Mouse (Mus musculus): ENCODE results near the gene Kpna7.
"Not testable (repeated sequence)": the region's sequence is repeated elsewhere in the genome, so short reads cannot be mapped to it uniquely, and the experiment has no call there.

Kpna7 gene

DNA sequence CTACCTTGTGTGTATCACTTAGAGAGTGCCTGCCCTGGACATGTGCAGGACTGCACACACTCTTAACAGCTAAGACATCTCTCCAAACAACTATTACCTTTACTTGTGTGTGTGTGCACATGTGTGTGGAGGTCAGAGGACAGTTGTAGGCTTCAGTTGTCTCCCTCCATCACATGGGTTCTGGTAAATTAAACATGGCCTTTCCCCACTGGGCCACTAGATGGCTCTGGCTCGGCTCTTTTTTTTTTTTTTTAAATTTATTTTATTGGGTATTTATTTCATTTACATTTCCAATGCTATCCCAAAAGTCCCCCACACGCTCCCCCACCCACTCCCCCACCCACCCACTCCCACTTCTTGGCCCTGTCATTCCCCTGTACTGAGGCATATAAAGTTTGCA lies 67.1 kb downstream of the Kpna7 start:
- DNase-seq = not testable (repeated sequence)

DNA sequence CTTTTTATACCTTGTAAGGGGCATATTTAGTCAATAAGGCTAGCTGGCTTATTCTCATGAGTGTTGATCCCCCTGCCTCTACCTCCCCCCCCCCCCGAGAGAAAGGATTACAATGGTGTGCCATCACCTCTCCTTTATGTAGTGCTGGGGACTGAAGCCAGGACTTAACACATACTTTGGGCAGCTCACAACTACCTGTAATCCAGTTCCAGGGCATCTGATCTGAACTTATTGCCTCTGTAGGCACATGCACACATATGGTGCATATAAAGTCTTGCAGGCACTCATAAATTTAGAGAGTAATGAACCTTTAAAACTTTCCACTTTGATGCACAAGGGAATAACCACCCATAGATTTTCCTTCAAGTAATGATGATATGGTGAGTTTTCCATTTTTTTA lies 69.6 kb downstream of the Kpna7 start:
- DNase-seq = no peak

DNA sequence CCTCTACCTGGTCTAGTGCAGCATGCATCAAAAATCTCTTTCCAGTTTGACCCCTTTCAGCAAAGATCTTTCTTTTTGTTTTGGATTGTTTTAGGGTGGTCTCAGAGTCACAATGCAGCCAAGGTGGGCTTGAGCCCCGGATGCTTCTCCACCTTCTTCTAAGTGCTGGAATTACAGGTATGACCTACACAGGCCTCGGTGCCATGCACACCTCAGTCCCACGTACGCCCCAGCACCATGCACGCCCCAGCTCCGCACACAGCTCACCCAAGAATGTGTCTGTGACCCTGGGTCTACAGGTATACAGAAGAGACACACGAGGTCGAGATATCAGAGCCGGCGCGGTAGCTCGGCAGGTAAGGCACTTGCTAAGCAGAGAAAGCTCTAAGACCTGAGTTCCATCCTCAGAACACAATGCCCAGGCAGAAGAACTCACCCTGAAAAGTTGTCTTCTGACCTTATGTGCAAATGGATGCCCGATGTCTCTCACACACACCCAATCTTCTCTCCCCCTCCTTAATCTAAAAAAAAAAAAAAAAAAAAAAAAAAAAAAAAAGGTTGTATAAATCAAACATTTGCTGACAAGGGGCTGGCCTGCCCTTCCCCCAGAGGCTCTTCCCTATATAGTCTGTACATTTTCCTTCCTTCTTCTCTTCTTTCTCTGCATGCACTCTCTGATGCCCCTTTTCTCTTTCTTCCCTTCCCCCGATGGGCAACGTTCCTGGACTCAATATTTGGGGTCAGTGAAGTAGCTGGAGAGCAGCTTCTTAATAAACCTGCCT lies 74.8 kb downstream of the Kpna7 start:
- no peak for DNase-seq

DNA sequence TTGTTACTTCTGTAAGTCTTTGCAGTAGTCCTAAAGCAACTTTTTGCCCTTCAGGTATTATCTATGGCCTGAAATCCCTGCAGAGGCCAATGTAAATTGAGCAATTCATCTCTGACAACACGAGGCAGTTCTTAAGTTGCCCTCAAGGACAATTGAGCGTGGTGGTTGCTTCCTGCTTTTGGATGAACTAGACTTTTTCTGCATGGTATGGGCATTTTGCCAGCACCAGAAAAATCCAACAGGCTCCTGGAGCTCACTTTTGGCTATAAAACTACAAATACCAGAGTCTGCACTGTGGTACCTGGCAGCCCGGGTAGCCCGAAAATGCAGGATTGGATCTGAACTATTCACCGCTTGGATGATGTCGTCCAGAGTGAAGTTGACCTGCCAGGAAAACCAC lies 78.2 kb downstream of the Kpna7 start:
- DNase-seq = no peak

DNA sequence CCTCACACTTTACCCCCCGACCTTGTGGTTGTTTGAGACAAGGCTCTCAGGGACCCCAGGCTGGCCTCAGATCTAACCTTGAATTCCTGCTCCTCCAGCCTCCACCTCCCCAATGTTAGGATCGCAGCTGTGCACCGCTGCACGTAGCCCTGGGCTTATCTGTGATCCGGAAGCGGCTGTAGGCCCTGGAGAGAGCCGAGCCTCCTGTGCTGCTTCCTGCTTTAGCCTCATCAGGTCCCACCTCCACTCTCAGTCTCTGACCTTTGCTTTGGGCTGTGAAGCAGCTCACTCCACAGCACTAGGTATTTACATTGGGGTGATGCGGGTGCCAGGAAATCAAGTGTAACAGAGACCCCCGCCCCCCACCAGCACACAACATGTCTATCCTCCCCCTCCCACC lies 79.3 kb downstream of the Kpna7 start:
- no peak for DNase-seq

DNA sequence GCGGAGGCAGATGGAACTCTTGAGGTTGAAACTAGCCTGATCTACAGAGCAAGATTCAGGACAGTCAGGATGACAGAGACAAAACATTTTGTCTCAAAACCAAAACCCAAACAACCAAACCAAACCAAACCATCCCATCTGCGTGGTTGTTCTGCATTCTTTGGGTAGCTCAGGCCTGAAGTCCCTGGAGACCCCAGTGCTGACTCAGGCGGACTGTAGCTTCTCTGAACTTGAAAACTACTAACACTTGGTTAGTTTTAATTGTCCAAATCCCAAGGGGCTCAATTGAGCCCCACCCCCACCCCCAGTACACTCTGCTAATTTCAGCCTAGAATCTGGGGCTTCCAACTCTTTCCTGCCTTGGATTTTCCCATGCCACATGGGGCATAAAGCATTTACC lies 80.5 kb downstream of the Kpna7 start:
- DNase-seq = no peak

DNA sequence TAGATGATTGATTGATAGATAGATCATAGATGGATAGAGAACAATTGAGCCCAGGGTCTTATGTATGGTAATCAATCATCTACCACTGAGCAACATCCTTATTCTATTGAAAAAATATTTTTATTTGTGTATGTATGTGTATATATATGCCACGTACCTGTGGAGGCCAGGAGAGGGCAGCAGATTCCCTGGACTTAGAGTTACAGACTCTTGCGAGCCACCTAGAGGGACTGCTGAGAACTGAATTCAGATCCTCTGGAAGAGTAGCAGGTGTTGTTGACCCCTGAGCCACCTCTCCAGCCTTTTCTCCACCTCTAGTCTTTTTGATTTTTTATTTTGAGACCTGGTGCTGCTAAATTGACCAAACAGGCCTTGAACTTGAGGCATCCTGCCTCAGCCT lies 85.3 kb downstream of the Kpna7 start:
- DNase-seq = no peak

DNA sequence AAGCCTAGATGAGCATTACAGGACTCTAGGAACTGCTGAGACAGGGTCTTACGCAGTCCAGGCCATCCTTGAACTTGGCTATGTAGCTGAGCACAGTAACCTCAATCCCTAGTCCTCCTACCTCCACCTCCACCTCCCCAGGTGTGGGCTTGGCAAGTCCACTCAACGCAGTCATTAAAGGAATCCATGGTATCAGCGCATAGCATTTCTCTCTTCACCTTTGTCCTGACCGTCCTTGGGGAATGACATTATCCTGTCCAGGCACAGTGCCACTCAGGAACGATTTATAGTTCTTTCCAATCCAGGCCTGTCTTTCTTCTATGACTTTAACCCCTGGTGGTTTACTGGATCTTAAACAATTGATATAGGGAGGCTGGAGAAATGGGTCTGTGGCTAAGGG lies 93.3 kb downstream of the Kpna7 start:
- no peak for DNase-seq

DNA sequence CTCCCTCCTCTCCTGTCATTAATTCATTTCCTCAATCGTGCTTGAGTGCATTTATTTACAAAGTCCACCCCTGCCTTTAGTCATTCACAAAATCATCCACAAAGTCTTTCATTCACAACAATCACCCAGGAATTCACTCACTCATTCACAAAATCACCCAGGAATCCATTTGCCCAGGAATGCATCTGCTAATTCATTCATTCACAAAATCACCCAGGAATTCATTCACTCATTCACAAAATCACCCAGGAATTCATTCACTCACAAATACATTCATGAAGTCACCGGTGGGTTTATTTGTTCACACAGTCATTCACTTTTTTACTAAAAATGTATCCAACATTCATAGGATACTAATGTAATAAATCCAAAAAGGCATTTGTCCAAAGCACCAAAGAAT lies 93.8 kb downstream of the Kpna7 start:
- no peak for DNase-seq

DNA sequence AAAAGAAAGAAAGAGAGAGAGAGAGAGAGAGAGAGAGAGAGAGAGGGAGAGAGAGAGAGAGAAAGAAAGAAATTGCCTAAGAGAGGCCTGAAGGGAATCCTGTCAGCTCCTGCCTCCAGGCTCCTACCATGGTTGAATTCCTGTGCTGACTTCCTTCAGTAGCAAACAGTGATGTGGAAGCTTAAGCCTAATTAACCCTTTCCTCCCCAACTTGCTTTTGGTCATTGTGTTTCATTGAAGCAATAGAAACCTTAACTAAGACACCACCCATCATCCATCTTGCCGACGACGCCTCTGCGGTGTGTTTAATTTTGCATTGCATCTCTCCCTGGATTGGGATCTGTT lies 94.8 kb downstream of the Kpna7 start:
- no peak for DNase-seq

DNA sequence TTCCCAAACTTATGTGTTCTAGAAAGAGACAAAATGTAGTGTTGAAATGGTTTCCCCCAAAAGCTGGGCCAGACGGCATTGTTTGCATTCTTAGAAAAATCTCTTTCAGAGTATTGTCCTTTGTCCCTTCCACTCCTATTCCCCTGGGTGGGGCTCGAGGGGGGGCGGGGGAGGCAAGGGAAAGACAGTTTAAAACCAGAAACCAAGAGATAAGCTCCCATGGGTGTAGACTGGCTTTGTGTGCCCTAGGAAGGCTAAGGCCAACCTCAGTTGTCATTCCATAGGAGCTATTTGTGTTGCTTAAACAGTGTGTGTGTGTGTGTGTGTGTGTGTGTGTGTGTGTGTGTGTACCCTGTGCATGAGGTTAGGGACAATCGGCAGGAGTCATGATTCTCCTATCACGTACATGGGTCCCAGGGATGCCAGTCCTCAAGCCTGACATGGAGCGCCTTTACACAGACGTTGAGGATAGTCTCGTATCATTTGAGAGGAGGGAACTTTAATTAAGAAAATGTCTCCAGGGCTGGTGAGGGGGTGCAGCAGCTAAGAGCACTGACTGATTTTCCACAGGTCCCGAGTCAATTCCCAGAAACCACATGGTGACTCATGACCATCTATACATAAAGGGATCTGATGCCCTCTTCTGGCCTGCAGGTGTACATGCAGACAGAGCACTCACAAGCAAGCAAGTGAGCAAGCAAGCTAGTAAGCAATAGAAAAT lies 95.3 kb downstream of the Kpna7 start:
- peak; percentile 36 for DNase-seq

DNA sequence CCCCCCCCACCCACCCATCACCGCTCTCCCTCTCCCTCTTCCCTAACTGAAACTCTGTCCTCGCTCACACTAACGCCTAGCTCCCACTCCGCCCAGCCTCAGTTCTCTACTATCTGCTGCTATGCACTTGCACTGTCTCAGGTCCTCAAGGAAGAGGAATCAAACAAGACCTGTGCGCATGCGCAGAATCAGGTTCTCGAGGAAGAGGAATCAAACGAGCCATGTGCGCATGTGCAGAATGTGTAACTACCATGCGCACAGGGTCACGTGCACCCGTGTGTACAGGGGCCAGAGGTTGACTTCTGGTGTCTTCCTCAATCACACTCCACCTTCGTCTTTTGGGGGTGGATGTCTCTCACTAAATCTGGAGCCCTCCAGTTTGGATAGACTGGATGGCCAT lies 96.3 kb downstream of the Kpna7 start:
- no peak for DNase-seq

DNA sequence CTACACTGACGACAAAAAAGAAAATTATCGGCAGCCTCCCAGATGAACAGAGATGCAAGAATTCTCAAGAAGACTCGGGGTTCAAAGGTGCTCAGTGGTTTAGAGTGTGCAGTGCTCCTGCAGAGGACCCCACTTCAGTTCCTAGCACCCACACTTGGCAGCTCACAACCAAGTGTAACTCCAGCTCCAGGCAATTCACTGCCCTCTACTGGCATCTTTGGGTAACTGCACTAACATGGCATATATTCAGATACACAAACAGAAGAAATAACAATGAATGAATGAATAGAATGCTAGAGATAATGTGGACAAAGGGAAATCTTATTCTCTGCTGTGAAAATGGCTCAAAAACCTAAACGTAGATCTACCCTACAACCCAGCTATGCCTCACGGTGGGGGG lies 99.0 kb downstream of the Kpna7 start:
- no peak for DNase-seq

DNA sequence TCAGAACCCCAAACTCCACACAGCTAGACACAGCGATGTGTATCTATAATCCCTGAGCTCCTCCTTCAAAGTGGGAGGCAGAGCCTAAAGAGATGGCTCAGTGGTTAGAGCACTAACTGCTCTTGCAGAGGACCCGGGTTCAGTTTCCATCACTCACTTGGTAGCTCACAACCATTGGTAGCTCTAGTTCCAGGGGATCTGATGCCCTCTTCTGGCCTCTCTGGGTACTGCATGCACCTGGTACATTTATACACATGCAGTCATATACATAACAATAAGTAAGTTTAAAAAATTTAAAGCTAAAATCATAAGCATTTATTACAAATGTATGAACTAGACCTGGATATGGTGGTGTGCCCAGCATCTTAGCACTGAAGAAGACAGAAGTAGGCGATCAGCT lies 100.6 kb downstream of the Kpna7 start:
- no peak for DNase-seq

DNA sequence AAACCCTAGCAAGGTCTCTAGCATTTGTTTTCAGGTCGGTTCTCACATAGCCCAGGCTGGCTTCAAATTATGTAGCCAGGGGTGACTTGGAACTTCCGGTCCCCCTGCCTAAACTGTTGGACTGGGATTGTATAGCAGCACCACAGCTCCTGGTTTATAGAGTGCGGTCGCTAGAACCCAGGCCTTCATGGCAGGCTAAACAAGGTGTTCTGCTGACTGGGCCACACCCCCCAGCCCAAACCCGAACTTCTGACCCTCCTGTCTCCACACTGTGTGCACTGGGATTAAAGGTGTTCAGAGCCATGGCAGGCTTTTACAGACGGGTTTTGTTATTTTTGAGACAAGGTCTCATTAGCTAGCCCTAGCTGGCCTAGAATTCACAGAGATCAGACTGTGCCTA lies 104.7 kb downstream of the Kpna7 start:
- no peak for DNase-seq

DNA sequence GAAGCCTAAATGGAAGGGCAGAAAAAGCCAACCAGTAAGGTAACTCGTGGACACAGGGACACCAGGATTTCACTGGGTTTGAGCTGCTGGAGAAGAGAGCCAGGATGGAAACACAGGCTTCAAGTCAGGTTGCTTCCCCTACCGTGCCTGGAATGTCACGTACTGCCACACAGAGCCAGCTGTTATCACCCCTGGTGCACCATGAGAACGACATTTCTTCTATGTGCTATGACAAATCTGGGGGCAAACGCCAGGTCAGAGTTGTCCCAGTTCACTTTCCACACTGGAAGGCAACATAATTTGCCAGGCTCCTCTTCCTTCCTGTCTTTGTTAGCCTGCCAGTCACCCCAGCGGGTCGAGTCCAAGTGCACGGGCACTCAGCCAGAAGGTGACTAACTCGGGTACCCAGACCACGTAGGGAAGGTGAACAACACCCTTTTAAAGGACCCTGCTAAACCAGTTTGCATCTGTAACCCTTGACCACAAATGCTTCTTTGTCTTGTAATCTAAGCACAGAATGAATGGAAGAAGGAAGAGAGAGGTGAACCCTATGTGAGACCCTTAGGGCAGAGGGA lies 105.2 kb downstream of the Kpna7 start:
- no peak for DNase-seq

DNA sequence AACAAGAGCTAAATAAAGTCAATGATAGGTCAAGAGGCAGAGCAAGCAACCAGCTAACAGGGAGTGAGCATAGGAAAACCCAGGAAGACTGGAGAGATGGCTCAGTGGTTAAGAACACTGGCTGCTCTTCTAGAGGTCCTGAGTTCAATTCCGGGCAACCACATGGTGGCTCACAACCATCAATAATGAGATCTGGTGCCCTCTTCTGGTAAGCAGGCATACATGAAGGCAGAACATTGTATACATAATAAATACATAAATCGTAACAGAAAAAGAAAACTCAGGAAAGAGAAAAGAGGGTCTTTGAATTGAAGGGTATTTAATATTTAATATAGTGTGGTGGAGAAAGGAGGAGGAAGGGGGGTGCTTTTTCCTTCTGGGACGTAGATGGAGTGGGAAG lies 112.6 kb downstream of the Kpna7 start:
- no peak for DNase-seq

DNA sequence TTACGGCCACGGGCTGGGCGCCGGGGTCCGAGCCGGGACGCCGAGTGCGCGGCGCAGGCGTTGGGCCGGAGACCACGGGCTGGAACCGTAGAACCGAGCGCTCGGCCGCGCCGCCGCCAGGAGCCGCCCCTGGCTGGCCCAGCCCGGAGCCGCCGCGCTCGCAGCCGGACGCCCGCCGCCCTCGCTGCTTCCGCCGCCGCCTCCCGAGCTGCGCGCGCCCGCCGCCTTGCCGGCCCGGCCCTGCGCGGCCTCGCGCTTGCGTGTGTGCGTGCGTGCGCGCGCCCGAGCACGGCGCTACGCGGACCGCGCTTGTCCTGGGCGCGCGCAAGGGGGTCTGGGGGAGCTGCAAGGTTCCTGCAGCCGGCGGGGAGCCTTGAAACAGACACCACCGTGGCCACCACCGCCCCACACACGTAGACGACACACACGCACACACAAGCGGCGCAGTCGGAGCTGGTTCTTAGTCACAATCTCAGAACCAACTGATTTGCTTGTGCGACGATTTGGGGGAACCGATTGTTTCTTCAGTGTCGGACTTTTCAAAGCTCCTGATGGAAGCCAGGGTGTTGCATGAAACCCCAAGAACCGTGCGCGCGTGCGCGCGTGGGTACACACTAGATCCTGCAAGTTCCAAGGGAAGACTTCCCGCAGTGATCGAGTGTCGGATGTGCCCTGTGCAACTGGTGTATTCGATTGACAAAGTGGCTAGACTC lies 118.0 kb downstream of the Kpna7 start, which contains the start of gene Smurf1:
Gene Smurf1, minus strand, starts transcription at position 209 of the 713 bp plus-strand sequence.
- peak; percentile 86 for DNase-seq

DNA sequence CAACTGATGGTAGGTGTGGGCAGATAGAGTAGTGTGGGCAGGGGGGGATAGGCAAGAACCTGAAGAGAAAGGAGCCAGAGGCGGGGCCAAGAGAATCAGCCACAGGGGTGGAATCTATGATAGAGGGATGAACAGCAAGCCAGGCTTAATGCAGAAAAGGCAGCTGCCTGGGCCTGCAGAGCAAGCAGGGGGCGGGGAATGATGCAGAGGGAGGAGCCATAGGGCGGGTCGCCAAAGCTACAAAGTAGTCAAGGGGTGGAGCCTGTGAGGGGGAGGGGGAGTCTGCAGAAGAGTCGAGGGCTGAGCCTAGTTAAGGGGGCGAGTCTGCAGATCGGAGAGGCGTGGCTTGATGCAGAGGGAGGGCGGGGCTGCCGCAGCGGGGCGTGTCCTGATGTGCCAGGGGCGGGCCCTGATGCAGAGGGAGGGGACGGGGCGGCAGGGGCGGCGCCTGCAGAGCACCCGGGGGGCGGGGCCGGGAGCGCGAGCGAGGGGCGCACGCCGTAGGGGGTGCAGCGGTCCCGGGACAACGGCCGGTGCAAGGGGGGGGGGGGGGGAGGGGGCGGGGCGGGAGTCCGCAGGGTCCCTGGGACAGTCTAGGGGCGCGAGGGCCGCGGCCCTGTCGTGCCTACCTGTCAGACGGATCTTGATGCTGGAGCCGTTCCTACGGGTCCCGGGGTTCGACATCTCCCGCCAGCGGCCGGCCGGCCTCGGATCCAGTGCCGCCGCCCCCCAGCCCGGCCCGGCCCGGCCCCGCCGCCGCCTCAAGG lies 118.8 kb downstream of the Kpna7 start:
- DNase-seq = peak; percentile 87

DNA sequence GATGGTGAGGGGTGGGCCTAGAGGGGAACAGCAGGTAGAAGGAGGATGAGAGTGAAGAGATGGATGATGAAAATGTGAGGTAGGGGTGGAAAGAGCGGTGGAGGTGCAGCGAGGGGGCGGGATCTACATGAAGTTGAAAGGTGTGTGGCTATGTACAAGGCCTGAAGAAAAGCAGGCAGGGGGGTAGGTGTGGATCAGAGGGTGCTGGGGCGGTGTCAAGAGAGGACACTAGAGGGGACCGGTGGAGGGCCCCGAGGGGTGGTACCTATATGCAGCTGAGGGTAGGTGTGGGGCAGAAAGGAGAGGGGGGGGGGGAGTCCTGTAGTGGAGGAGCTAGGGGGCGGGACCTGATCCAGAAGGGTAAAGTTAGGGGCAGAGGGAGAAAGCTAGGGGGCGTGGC lies 119.4 kb downstream of the Kpna7 start:
- DNase-seq = no peak

DNA sequence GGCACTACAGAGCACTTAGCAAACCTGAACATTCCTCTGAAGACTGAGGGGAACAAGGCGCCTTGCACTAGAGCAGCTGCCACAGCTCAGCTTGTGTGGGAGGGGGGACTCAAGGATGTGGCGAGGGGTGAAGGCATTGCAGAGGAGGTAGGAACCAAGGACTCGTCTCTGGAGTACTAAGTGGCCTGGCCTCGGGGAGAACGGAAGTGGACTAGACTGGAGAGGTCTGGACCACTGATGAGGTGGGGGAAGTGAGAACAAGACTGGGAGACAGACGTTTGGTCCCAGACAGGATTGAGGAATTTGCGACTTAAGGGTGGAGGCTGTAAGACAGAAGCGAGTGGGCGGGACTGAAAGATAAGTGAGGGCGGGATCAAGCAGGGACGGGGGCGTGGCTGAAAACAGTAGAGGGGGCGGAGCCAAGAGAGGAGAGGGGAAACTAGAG lies 120.0 kb downstream of the Kpna7 start:
- peak; percentile 62 for DNase-seq

DNA sequence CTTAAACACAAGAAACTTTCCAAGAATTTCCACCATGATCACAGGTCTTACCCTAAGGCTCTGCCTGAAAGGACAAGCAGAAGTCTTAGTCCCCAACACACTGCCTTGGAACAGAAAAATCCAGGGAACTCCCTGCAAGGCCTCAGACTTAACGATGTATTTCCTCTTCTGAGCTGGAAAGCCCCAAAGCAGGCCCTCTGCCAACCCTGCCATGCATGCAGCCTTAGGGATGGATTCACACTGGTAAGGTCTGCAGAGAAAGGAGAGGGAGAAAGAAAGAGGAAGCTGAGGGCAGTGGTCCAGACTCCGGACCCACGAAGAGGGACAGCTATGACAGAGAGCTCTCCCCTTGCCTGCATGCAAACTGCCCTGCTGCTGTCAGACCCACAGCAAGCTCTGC lies 120.4 kb downstream of the Kpna7 start:
- peak; percentile 43 for DNase-seq

DNA sequence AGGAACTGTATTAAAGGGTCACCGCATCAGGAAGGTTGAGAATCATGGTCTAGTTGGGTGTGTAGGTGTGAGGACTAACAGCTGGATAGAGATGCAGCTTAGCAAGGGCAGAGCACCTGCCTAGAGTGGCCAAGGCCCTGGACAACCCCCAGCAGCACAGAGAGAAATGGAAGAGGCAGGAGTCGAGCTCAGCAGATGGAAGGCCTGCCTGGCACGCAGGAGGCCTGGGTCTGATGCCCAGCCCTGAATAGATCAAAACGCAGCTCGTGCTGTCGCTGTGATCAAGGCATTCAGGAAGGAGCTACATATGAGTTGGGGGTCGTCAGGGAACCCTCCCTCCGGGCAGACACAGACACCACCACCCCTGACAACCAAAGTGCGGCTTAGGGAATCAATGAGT lies 125.6 kb downstream of the Kpna7 start:
- no peak for DNase-seq
